Mouse (Mus musculus) gastrocnemius, postnatal 14 days (tissue): ENCODE measurements around the gene Gpr135. TPM values are rescaled to one million over a fixed set of nuclear protein-coding genes. Genes with fewer than 3 reads are reported as not detected.

Experiments used
- total RNA-seq, 2 experiments: library from RNA; stranded (reverse); gene quantifications; 2 replicates each; pipeline ENCODE4 v1.2.3; 2021

Gene Gpr135
- total RNA-seq, 2 experiments from 2014 or later, result 0.38 to 0.43 TPM

Other genes with a start within 250 kb of the Gpr135 start
- 10 to 100 TPM; 12.5 to 16.1 TPM for gene Daam1, start 240.0 kb downstream of the Gpr135 start, total RNA-seq
- 1 to 10 TPM; 2.7 to 3.1 TPM for gene L3hypdh, start 14.3 kb upstream of the Gpr135 start, total RNA-seq
- 10 to 100 TPM; 14.9 to 16.2 TPM for gene Jkamp, start 14.5 kb upstream of the Gpr135 start, total RNA-seq
- not detected for gene Ccdc175, start 113.9 kb upstream of the Gpr135 start, total RNA-seq